Mouse (Mus musculus): ENCODE data around the gene Gnai2. TPM values are rescaled to one million over a fixed set of nuclear protein-coding genes. Genes with fewer than 3 reads are reported as not detected.
A peak's percentile ranks its signal among the peaks of the same experiment; 100 is the strongest.

Gnai2 gene
- polyA plus RNA-seq, 1 experiment from 2014 or later: 640 TPM

DNA sequence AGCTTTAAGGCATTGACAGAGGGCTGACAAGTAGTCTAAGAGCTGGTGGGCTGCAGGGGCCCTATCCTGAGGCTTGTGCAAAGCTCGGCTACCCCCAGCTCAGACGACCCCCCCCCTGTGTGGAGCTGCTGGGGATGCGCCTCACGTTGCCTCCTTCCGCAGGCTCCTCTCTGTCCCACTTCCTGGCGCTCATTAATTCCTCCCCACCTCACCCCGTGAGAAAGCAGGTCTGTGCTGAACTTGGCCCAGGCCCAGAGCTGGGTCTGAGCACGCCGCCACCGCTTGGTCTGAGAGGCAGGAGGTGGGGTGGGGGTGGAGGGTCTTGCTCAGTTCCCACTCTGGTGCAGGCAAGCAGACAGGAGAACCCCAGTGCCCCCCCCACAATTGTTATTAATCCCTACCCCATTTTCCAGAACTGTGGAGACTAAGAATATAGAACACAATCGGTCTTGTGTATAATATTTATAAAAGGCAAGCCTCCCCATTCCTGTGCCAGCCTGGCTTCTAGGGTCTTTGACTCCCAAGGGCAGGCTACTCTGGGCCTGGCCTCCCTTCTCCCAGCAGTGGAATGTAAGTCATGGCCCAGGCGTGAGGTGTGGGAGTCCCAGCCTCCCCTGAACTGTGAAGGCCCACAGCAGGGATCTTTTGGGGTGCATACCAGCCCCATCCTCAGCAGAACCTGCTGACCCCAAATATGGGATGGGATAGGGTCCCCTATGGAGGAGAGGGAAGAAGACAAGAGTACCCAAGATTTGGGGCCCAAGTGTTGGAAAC, 15.7 kb upstream of the Gnai2 start:
- Histone ChIP-seq H3K27ac (peak overlapping the region; percentile 62), H3K4me1 (replicated peaks) (peaks cover 30% of the 10 kb centered on the region), H3K4me3 (no peak overlapping the region), H3K27me3 (ENCODE audit: insufficient read depth, poor library complexity, severe bottlenecking) (0 out of 2 replicates have a peak, but pooled peaks cover 4% of the 10 kb centered on the region), H3K9me3 (no peaks in the 10 kb centered on the region), H3K36me3 (no peaks in the 10 kb centered on the region)
- WGBS: 56% methylated on average over 12 of the region's 12 CpGs
- no peak for DNase-seq (ENCODE audit: low spot score)

DNA sequence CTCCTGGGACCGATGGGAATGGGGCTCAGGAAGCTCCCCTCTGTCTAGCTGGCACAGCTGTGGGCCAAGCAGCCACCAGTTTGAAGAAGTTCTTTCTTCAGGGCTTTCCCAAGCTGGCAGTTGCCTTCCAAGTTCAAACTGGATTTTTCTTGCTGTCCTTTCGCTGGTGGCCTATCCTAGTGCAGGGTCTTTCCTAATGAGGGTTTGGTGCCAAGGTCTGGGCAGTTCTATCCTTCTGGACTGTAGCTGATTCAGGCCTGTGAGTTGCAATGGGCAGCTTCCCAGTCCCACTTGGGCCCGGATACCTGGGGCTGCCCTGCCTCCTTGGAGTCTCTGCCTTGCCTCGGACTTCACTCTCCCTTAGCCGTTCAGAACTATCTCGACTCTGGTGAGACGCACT, 15.1 kb upstream of the Gnai2 start:
- H3K36me3 ChIP-seq: no peaks in the 10 kb centered on the region
- WGBS: 77% methylated on average over 7 of the region's 7 CpGs
- H3K4me1 ChIP-seq (replicated peaks): peaks cover 27% of the 10 kb centered on the region
- no peaks in the 10 kb centered on the region for H3K9me3 ChIP-seq
- no peak overlapping the region for H3K4me3 ChIP-seq
- H3K27ac ChIP-seq: 0 out of 2 replicates have a peak overlapping the region, but pooled peaks have one; percentile 53
- 0 out of 2 replicates have a peak, but pooled peaks cover 4% of the 10 kb centered on the region for H3K27me3 ChIP-seq (ENCODE audit: insufficient read depth, poor library complexity, severe bottlenecking)
- no peak for DNase-seq (ENCODE audit: low spot score)

DNA sequence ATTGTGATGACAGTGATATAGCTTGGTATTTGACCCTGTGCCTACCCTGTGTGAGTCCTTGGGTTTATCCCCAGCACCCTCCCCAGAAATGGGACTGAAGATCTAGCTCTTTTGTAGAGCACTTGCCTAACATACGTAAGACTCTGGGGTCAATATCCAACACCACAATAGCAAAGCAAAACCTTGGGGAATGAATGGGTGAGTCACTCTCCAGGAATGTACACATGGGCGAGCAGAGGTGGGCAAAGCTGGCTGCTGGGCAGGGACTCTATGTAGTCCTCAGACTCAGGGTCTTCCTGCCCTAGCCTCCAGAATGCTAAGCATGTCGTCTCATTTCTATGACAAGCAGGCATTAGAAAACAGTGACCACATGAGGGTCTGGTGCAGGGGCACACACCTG, 13.6 kb upstream of the Gnai2 start:
- 85% methylated on average over 3 of the region's 3 CpGs for WGBS
- H3K27ac ChIP-seq: no peak overlapping the region
- H3K4me1 ChIP-seq (replicated peaks): peaks cover 37% of the 10 kb centered on the region
- H3K9me3 ChIP-seq: no peaks in the 10 kb centered on the region
- 0 out of 2 replicates have a peak, but pooled peaks cover 4% of the 10 kb centered on the region for H3K27me3 ChIP-seq (ENCODE audit: insufficient read depth, poor library complexity, severe bottlenecking)
- no peak overlapping the region for H3K4me3 ChIP-seq
- H3K36me3 ChIP-seq: no peaks in the 10 kb centered on the region
- DNase-seq (ENCODE audit: low spot score): no peak

DNA sequence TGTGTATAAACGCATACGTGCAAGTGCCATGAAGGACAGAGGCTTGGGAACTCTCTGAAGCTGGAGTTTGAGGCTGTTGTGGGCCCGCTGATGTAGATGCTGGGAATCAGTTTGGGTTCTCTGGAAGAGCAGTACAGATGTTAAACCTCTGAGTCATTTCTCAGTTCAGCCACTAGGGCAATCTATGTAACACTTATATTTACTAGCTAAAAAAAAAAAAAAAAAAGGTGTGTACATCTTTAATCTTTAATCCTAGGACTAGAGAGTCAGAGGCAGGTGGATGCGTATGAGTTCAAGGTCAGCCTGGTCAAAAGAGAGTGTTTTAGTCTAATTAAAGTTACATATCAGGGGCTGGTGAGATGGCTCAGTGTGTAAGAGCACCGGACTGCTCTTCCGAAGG, 11.8 kb upstream of the Gnai2 start:
- H3K9me3 ChIP-seq: no peaks in the 10 kb centered on the region
- H3K27me3 ChIP-seq (ENCODE audit: insufficient read depth, poor library complexity, severe bottlenecking): 0 out of 2 replicates have a peak, but pooled peaks cover 4% of the 10 kb centered on the region
- H3K4me1 ChIP-seq (replicated peaks): peaks cover 41% of the 10 kb centered on the region
- DNase-seq (ENCODE audit: low spot score): no peak
- 83% methylated on average over 6 of the region's 6 CpGs for WGBS
- no peak overlapping the region for H3K27ac ChIP-seq
- no peak overlapping the region for H3K4me3 ChIP-seq
- H3K36me3 ChIP-seq: no peaks in the 10 kb centered on the region

DNA sequence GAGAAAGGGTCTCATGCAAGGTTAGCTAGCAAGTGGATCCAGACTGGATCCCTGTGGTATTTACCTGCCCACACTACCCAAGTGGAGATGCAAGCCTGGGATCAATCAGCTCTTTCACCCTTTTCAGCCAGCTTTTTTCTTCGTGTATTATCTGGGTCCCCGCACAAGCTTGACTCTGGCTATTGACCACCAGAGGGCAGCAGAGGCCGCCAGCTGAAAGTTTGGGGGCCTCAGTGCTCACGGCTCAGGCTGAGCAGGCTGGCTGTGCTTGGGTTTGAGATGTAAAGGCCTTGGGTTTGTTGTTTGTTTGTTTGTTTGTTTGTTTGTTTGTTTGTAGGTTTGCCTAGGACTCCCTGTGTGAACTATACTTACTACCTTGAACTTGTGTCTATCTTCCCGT, 10.4 kb upstream of the Gnai2 start:
- 9% methylated on average over 5 of the region's 5 CpGs for WGBS
- Histone ChIP-seq H3K27me3 (ENCODE audit: insufficient read depth, poor library complexity, severe bottlenecking) (0 out of 2 replicates have a peak, but pooled peaks cover 4% of the 10 kb centered on the region), H3K4me3 (no peak overlapping the region), H3K9me3 (no peaks in the 10 kb centered on the region), H3K4me1 (replicated peaks) (peaks cover 41% of the 10 kb centered on the region), H3K27ac (no peak overlapping the region), H3K36me3 (no peaks in the 10 kb centered on the region)
- DNase-seq (ENCODE audit: low spot score): peak; percentile 86

DNA sequence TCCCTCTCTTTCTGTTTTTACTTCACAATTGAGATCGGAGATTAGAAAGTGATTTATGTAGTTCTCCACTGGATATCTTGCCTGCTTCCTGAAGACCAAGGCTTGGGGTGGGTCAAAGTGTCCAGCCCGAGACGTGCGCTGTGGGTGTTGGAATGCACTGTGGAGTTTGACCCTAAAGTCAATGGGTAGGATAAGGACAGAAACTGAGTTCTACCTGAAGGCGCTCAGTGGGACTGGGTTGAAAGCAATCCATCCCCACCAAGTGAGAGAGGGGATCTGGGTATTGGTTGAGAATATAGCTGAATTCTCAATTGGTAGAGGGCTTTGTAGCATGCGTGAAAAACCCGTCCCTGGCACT, 10.0 kb upstream of the Gnai2 start:
- Histone ChIP-seq H3K4me3 (peak overlapping the region; percentile 52; the same call in 1 of the 2 replicates), H3K9me3 (no peaks in the 10 kb centered on the region), H3K27me3 (ENCODE audit: insufficient read depth, poor library complexity, severe bottlenecking) (0 out of 2 replicates have a peak, but pooled peaks cover 2% of the 10 kb centered on the region), H3K4me1 (replicated peaks) (peaks cover 41% of the 10 kb centered on the region), H3K27ac (peak overlapping the region; percentile 90), H3K36me3 (no peaks in the 10 kb centered on the region)
- DNase-seq (ENCODE audit: low spot score): no peak
- 61% methylated on average over 7 of the region's 7 CpGs for WGBS

DNA sequence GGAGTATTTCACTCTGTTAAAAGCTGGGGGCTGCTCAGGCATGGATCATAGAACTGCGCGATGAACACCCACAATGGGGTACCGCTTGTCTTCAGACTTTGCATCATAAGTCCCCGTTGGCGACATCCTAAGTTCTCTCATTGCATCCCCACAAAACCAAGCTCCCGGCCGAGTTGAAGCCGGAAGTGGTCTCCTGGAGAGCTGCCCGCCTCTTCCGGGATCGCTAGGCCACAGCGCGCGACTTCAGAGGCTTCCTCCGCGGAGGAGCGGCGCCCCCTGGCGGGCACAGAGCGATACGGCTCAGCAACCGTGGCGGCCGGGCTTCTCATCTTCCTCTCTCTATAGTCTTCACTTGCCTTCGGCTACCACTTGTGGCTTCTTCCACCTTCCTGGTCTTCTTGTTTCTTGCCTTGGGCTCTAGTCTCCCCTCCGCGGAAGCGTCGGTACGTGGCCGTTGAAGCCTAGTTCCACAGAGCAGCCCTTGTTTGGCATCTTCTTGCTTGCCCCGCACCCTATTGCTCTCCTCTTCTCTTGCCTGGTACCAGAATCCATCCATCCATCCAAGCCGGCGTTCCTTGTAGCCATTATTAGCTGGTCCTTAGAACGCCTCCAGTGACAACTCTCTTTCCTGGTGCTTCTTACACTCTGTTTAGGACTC, 9.5 kb upstream of the Gnai2 start:
- 6% methylated on average over 35 of the region's 35 CpGs for WGBS
- peaks cover 42% of the 10 kb centered on the region for H3K4me1 ChIP-seq (replicated peaks)
- DNase-seq (ENCODE audit: low spot score): peak; percentile 92
- no peaks in the 10 kb centered on the region for H3K27me3 ChIP-seq (ENCODE audit: insufficient read depth, poor library complexity, severe bottlenecking)
- no peaks in the 10 kb centered on the region for H3K36me3 ChIP-seq
- H3K27ac ChIP-seq: peak overlapping the region; percentile 90
- peak overlapping the region; percentile 52 for H3K4me3 ChIP-seq
- H3K9me3 ChIP-seq: no peaks in the 10 kb centered on the region

DNA sequence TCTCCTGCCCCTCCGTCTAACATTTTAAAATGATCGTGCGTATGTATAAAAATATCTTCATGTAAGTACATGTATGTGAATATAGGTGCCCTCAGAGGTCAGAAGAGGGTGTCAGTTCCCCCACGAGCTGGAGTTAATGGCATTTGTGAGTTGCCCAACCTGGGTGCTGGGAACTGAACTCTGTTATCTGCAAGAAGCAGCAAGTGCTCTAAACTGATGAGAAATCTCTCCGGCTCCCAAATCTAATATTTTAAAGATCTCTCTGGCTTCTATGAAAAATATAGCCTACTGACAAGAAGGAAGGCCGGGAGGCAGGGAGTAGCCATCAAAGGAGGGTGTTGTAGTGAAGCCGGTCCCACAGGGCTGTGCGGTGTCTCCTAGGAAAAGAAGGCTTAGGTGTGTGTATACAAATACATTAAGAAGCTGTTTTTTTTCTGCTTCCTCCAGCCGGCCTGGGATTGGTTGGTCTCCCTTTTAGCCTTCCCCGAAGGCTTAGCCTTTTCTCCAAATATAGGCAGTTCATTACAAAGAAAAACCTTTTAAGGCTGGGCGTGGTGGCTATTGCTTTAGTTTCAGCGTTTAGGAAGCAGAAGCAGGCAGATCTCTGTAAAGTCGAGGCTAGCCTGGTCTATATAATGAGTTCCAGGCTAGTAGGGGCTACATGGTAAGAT, 8.5 kb upstream of the Gnai2 start:
- Histone ChIP-seq H3K27me3 (ENCODE audit: insufficient read depth, poor library complexity, severe bottlenecking) (no peaks in the 10 kb centered on the region), H3K4me3 (peak overlapping the region; percentile 52; the same call in 1 of the 2 replicates), H3K4me1 (replicated peaks) (peaks cover 49% of the 10 kb centered on the region), H3K36me3 (no peaks in the 10 kb centered on the region), H3K27ac (peak overlapping the region; percentile 90), H3K9me3 (no peaks in the 10 kb centered on the region)
- DNase-seq (ENCODE audit: low spot score): no peak
- WGBS: 93% methylated on average over 13 of the region's 13 CpGs

DNA sequence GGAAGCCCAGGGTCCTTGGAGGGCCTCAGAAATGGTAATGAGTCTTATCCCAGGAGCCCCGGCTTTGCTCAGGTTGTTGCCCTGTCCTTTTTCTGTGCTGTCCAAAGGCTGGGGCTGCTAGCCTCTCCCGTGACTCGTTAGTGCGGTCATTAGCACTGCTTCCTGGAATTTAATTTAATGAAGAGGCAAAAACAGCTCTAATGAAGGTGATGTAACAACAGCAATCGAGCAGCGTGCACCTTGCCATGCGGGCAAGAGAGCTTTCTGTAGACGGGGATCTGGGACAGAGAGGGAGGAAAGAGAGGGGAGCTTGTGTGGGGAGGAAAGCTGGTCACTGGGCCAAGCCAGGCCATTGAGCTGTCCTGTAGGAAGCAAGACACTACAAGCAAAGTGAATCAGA, 6.5 kb upstream of the Gnai2 start:
- Histone ChIP-seq H3K4me1 (replicated peaks) (peaks cover 62% of the 10 kb centered on the region), H3K27ac (peak overlapping the region; percentile 81), H3K4me3 (no peak overlapping the region), H3K9me3 (no peaks in the 10 kb centered on the region), H3K27me3 (ENCODE audit: insufficient read depth, poor library complexity, severe bottlenecking) (no peaks in the 10 kb centered on the region), H3K36me3 (no peaks in the 10 kb centered on the region)
- no peak for DNase-seq (ENCODE audit: low spot score)
- WGBS: 47% methylated on average over 8 of the region's 8 CpGs

DNA sequence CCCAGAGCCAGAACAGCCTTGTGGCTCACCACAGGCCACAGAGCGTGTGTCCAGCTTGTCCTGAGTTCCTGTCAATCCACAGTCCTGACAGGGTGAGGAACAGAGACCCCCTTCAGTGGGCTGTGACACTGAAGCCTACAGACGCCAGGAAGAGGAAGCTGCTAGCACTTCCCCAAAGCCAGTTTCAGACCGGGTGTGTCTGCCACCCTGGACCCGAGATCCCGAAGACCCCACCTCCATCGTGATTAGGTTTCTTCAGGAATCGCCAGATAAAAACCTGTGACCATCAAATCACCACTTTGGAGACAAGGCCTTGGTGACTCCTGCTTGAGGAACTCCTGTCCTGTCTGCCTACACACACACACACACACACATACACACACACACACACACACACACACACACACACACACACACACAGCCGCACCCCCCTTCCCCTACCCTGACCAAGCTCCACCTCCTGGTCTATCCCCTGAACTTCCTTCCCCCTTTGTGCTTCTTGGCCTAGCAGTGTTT, 5.1 kb upstream of the Gnai2 start:
- Histone ChIP-seq H3K9me3 (no peaks in the 10 kb centered on the region), H3K4me3 (no peak overlapping the region), H3K36me3 (no peaks in the 10 kb centered on the region), H3K27ac (peak overlapping the region; percentile 79), H3K4me1 (replicated peaks) (peaks cover 75% of the 10 kb centered on the region), H3K27me3 (ENCODE audit: insufficient read depth, poor library complexity, severe bottlenecking) (no peaks in the 10 kb centered on the region)
- peak; percentile 41 for DNase-seq (ENCODE audit: low spot score)
- WGBS: 30% methylated on average over 8 of the region's 8 CpGs

DNA sequence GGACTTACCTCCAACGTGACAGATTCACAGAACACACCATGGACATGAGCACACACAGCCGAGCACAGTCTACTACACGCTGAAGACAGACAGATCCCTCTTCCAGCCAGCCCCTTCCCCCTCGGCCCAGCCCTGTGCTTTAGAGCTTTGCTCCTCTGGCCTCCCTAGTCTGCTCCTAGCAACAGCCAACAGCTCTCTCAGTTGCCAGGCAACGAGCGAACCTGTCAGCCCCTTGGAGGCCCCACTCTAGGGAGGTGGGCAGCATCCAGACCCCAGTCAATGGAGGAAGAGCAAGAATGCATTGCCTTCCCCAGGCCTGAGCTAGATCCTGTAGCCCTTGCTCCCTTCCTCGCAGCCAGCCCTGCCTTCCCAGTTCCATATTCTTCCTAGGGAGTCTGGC, 1.9 kb upstream of the Gnai2 start:
- Histone ChIP-seq H3K4me1 (replicated peaks) (peaks cover 87% of the 10 kb centered on the region), H3K27ac (peak overlapping the region; percentile 99), H3K9me3 (no peaks in the 10 kb centered on the region), H3K4me3 (peak overlapping the region; percentile 27), H3K27me3 (ENCODE audit: insufficient read depth, poor library complexity, severe bottlenecking) (no peaks in the 10 kb centered on the region), H3K36me3 (peaks cover 11% of the 10 kb centered on the region)
- DNase-seq (ENCODE audit: low spot score): peak; percentile 88
- 22% methylated on average over 7 of the region's 7 CpGs for WGBS

DNA sequence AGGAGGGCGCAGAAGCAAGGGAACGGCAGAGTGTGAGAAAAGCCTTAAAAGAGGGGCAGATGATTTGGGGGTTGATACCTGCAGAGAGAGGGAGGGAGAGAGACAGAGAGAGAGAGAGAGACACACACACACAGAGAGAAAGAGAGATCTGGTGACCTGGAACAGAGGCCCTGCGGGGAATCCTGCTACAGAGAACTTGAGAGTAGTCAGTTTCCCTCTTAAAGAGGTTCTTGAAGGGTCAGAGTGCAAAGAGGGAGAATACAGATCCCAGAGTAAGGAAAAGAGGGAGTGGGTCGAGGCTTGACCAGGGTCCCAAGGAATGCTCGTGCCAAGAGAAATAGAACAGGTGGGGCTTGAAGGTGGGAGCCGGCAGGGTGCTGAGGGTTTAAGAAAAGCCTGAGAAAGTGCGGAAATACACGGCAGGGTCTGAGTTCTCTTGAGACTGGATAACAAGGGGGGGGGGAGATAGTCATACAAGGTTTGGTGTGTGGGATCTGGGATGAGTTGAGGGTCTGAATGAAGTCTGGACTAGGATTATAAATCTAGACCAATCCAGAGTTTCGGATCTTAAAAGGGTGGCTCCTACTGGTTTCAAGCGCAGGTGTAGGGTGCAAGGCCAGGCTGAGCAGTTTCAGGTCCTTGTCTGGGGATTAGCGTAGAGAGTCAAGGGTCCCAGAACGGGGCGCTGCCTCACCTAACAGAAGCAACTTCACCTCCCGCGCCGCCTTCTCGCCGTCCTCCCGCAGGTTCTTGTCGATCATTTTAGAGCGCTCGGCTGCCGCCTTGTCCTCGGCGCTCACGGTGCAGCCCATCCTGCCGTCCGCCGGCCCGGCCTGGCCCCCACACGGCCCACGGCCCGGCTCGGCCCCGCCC, 525 bp downstream of the Gnai2 start:
- Histone ChIP-seq H3K4me1 (replicated peaks) (peaks cover 87% of the 10 kb centered on the region), H3K36me3 (peaks cover 16% of the 10 kb centered on the region), H3K27ac (peak overlapping the region; percentile 99), H3K27me3 (ENCODE audit: insufficient read depth, poor library complexity, severe bottlenecking) (no peaks in the 10 kb centered on the region), H3K9me3 (no peaks in the 10 kb centered on the region), H3K4me3 (peak overlapping the region; percentile 87)
- no peak for DNase-seq (ENCODE audit: low spot score)
- under 1% methylated on average over 35 of the region's 35 CpGs for WGBS

All from hindbrain, embryonic 10.5 days (tissue).